Mouse (Mus musculus): ENCODE data around the gene Zfp36l2. TPM values are rescaled to one million over a fixed set of nuclear protein-coding genes. Genes with fewer than 3 reads are reported as not detected.
A peak's percentile ranks its signal among the peaks of the same experiment; 100 is the strongest.

Gene Zfp36l2
- total RNA-seq, 2 experiments from 2014 or later: 20.8 to 22.3 TPM

GRCm38 (mm10) chr17:84151306-84151705, 36.4 kb downstream of the Zfp36l2 start:
- DNase-seq: no peak

GRCm38 (mm10) chr17:84150291-84150690, 37.5 kb downstream of the Zfp36l2 start:
- no peak for DNase-seq

GRCm38 (mm10) chr17:84149566-84149965, 38.2 kb downstream of the Zfp36l2 start:
- no peak for DNase-seq

- peak; percentile 68 to 69 for DNase-seq
These were observed 39.0 kb downstream of the Zfp36l2 start for GRCm38 (mm10) chr17:84148499-84149484.

GRCm38 (mm10) chr17:84147183-84148108, 40.3 kb downstream of the Zfp36l2 start:
- DNase-seq: no peak

- no peak for DNase-seq
These were observed 41.1 kb downstream of the Zfp36l2 start for GRCm38 (mm10) chr17:84146458-84147182.

GRCm38 (mm10) chr17:84145826-84146287, 41.9 kb downstream of the Zfp36l2 start:
- no peak for DNase-seq

GRCm38 (mm10) chr17:84144762-84145599, 42.8 kb downstream of the Zfp36l2 start:
- no peak for DNase-seq

- no peak for DNase-seq
These were observed 43.6 kb downstream of the Zfp36l2 start for GRCm38 (mm10) chr17:84144130-84144529.

GRCm38 (mm10) chr17:84143219-84143844, 44.4 kb downstream of the Zfp36l2 start:
- DNase-seq: no peak

GRCm38 (mm10) chr17:84141691-84142090, 46.1 kb downstream of the Zfp36l2 start:
- DNase-seq: no peak

GRCm38 (mm10) chr17:84140822-84141507, 46.8 kb downstream of the Zfp36l2 start:
- peak in 1 of 2 experiments; percentile 38 for DNase-seq

GRCm38 (mm10) chr17:84137393-84138171, 50.2 kb downstream of the Zfp36l2 start:
- DNase-seq: no peak

- DNase-seq: no peak
These were observed 50.9 kb downstream of the Zfp36l2 start for GRCm38 (mm10) chr17:84136669-84137392.

- no peak for DNase-seq
These were observed 51.5 kb downstream of the Zfp36l2 start for GRCm38 (mm10) chr17:84136217-84136616.

- DNase-seq: no peak
These were observed 52.5 kb downstream of the Zfp36l2 start for GRCm38 (mm10) chr17:84135243-84135642.
